Mouse (Mus musculus) midbrain, embryonic 15.5 days (tissue): ENCODE data around the gene Jmjd1c. TPM values are rescaled to one million over a fixed set of nuclear protein-coding genes. Genes with fewer than 3 reads are reported as not detected.

Source experiments
- ATAC-seq: fragments of 200-750 bp; cut with Nextera tagmentation; replicated peaks from 2 replicates; pipeline ENCODE4 v1.8.0; 2017; ENCODE audit warnings: moderate TSS enrichment
- H3K27ac ChIP-seq: fragments of 300-500 bp; sonication (generic); 2 replicates; pipeline ENCODE4 v1.5.1; 2015; ENCODE audit warnings: mild to moderate bottlenecking, inconsistent platforms
- H3K27me3 ChIP-seq: fragments of 300-500 bp; sonication (generic); replicated peaks from 2 replicates; pipeline ENCODE4 v1.6.1; 2015; ENCODE audit warnings: inconsistent platforms
- H3K36me3 ChIP-seq: fragments of 300-500 bp; sonication (generic); replicated peaks from 2 replicates; pipeline ENCODE4 v1.6.1; 2015; ENCODE audit warnings: inconsistent platforms
- H3K4me1 ChIP-seq: fragments of 300-500 bp; sonication (generic); 2 replicates; pipeline ENCODE4 v1.6.1; 2015; ENCODE audit warnings: inconsistent platforms
- H3K4me2 ChIP-seq: fragments of 300-500 bp; sonication (generic); 2 replicates; pipeline ENCODE4 v1.6.1; 2015; ENCODE audit warnings: inconsistent platforms, mild to moderate bottlenecking, moderate library complexity
- H3K4me3 ChIP-seq: fragments of 300-500 bp; sonication (generic); 2 replicates; pipeline ENCODE4 v1.5.1; 2015; ENCODE audit warnings: mild to moderate bottlenecking, inconsistent platforms
- H3K9ac ChIP-seq: fragments of 300-500 bp; sonication (generic); 2 replicates; pipeline ENCODE4 v1.6.1; 2015; ENCODE audit warnings: mild to moderate bottlenecking, inconsistent platforms
- H3K9me3 ChIP-seq: fragments of 300-500 bp; sonication (generic); 2 replicates; pipeline ENCODE4 v1.6.1; 2016; ENCODE audit warnings: inconsistent platforms
- WGBS: fragments of 180-500 bp; shearing (Covaris S2); methylation state at CpG from one replicate; pipeline ENCODE4 v1.1.7; 2015; ENCODE audit warnings: mixed read lengths; 5-methylcytosine and 5-hydroxymethylcytosine counted together
- polyA plus RNA-seq: library from polyadenylated mRNA; unstranded; fragments of >200 nt; fragmentation: Nextera tagmentation; extraction: Ambion mirVana; gene quantifications from 2 replicates; pipeline ENCODE4 v1.2.1, GENCODE M21; 2015

Jmjd1c gene
- polyA plus RNA-seq, 1 experiment from 2014 or later = 53.8 TPM

DNA sequence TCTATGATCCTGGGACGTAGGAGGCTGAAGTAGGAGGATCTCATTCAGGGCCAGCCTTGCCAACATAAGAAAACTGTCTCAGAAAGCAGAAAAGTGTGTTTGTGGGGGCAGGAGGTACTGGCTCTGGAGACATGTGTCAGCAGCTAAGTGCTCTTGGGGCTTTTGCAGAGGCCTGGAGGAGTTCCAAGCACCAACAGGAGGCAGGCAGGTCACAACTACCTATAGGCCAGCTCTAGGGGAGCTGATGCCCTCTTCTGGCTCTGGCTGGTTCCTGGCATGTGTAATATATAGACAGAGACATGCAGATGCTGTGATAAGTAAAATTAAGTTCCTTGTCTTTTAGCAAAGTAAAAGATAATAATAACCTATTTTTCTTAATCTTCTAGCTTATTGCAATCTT lies 94.3 kb downstream of the Jmjd1c start:
- no peaks in the 10 kb centered on the region for H3K9me3 ChIP-seq
- no peaks in the 10 kb centered on the region for H3K36me3 ChIP-seq
- no peak overlapping the region for H3K4me3 ChIP-seq
- H3K9ac ChIP-seq = no peak overlapping the region
- no peaks in the 10 kb centered on the region for H3K27me3 ChIP-seq
- no peak overlapping the region for H3K27ac ChIP-seq
- WGBS = 89% methylated on average over 1 of the region's 1 CpGs
- H3K4me1 ChIP-seq = peaks cover 16% of the 10 kb centered on the region
- no peak overlapping the region for H3K4me2 ChIP-seq
- ATAC-seq = no peak

DNA sequence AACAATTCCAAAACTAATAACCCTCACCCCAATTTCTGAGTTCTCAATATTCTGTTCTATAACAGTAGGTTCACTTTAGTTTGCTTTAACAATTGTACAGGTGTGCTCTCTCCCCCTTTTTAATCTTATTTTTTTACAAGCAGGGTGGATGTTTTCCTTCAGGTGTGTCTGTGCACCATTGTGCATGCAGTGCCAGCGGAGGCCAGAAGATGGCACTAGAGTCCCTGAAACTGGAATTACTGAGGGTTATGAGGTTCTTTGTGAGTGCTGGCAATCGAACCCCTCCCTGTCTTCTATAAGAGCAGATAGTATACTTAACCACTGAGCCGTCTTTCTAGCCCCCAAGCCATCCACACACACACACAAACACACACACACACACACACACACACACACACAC lies 96.4 kb downstream of the Jmjd1c start:
- WGBS = 99% methylated on average over 3 of the region's 3 CpGs
- Histone ChIP-seq H3K36me3 (no peaks in the 10 kb centered on the region), H3K27ac (no peak overlapping the region), H3K9me3 (no peaks in the 10 kb centered on the region), H3K4me1 (peaks cover 10% of the 10 kb centered on the region), H3K9ac (no peak overlapping the region), H3K4me3 (no peak overlapping the region), H3K4me2 (no peak overlapping the region), H3K27me3 (no peaks in the 10 kb centered on the region)
- ATAC-seq = no peak

DNA sequence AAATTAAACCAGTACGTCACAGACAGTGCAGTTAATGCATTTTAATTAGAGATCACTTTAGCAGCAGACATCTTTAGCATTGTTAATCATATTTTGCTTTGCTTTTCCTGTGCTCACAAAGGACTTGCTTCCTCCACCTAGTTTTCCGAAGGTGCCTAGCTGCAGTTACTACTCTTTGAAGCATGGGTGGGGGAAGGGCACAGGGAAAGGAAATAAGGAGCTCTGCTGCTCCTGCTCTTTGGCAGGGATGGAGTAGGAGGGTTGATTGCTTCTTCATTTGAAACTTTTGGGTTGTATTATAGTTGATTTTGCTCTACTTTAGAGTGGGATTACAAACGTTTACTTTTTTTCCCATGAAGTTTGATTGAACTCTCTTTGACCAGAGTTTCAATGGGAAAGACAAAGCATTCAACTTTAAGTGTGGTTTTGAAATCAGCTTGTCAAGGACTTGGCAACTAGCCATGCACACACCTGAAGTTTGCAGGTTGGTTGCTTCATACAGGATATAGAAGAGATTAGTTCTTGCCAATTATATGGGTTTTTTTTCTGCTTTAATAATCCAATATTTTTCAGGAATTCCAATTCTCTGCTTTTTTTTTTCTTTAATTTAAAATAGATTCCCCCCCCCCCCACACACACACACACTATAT lies 97.2 kb downstream of the Jmjd1c start:
- Histone ChIP-seq H3K4me2 (no peak overlapping the region), H3K4me1 (peaks cover 4% of the 10 kb centered on the region), H3K36me3 (no peaks in the 10 kb centered on the region), H3K27ac (no peak overlapping the region), H3K9me3 (no peaks in the 10 kb centered on the region), H3K9ac (no peak overlapping the region), H3K4me3 (no peak overlapping the region), H3K27me3 (no peaks in the 10 kb centered on the region)
- WGBS = 52% methylated on average over 3 of the region's 3 CpGs
- no peak for ATAC-seq

DNA sequence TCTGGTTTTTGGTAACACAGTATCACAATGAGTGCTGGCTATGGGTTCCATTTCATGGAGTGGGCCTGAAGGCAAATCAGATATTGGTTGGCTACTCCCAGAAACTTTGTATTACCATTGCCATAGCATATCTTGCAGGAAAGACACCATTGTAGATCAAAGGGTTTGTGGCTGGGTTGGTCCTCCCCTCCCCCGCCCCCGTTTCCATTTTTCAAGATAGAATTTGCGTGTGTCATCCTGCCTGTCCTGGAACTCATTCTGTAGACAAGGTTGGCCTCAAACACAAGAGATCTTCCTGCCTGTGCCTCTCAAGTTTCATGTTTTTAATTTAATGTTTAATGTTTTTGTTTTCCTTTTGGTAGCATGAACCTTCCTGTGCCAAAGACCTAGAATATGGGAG lies 98.1 kb downstream of the Jmjd1c start:
- no peak for ATAC-seq

DNA sequence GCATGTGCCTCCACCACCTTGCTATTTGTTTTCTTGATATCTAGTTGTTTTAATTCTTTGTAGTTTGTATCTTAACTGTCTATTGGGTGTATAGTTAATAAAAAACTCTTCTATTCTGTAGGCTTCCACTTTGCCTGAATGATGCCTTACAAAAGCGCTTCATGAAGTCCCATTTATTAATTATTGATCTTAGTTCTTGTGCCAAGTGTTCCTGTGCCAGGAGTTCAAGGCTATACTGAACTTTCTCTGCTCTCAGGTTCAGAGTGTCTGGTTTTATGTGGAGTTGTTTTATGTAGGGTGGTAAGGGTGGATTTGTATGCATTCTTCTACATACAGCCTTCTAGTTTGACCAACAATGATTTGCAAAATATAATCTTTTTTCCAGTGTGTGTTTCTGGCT lies 99.7 kb downstream of the Jmjd1c start:
- H3K27ac ChIP-seq = no peak overlapping the region
- 95% methylated on average over 1 of the region's 1 CpGs for WGBS
- peaks cover under 1% of the 10 kb centered on the region; the same call in 1 of the 2 replicates for H3K4me1 ChIP-seq
- H3K4me2 ChIP-seq = no peak overlapping the region
- no peaks in the 10 kb centered on the region for H3K27me3 ChIP-seq
- no peak for ATAC-seq
- H3K4me3 ChIP-seq = no peak overlapping the region
- H3K36me3 ChIP-seq = no peaks in the 10 kb centered on the region
- H3K9ac ChIP-seq = no peak overlapping the region
- no peaks in the 10 kb centered on the region for H3K9me3 ChIP-seq

More for the DNA sequence above, 98.1 kb downstream of the Jmjd1c start:
- no peaks in the 10 kb centered on the region for H3K9me3 ChIP-seq
- H3K27me3 ChIP-seq = no peaks in the 10 kb centered on the region
- H3K4me1 ChIP-seq = peaks cover 3% of the 10 kb centered on the region
- H3K9ac ChIP-seq = no peak overlapping the region
- 93% methylated on average over 3 of the region's 3 CpGs for WGBS
- H3K4me2 ChIP-seq = no peak overlapping the region
- no peaks in the 10 kb centered on the region for H3K36me3 ChIP-seq
- H3K4me3 ChIP-seq = no peak overlapping the region
- no peak overlapping the region for H3K27ac ChIP-seq

DNA sequence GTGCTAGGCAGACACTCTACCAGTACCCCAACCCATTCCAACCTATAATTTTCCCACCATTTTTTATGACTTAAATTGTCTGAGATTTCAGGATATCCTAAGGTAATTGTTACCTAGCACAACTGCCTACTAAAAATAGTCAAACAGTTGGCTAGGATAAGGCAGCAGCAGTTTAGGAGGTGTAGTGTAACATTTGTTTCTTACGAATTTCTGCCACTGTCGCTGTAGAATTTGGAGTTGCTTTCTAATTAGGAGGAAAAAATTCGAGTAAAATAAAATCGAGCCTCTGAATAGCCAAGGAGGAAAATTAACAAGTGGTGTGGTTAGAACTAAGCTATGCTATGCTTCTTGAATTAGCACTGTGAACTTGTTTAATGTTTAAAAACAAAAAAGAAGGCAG lies 101.3 kb downstream of the Jmjd1c start:
- ATAC-seq = no peak
- Histone ChIP-seq H3K27ac (no peak overlapping the region), H3K4me1 (peaks cover 6% of the 10 kb centered on the region; the same call in 1 of the 2 replicates), H3K4me3 (no peak overlapping the region), H3K4me2 (no peak overlapping the region), H3K9me3 (no peaks in the 10 kb centered on the region), H3K27me3 (no peaks in the 10 kb centered on the region), H3K36me3 (no peaks in the 10 kb centered on the region), H3K9ac (no peak overlapping the region)
- WGBS = 86% methylated on average over 4 of the region's 4 CpGs

DNA sequence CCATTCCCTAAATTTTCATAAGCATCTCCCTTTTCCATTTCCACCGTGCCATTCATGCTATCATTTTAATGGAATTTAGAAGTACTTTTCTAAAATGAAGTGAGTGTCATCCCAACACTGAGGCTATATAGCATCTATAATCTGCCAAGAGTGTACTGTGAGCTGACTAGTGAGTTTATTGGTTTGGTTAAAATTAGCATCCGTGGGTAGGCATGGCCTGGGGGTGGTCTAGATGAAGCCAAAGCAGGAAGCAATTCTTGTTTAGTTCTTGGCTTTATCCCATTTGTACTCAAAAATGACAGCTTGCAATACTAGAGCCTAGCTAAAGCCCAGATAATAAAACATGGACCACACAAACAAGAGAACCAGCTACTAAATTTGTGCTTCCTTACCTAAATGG lies 101.9 kb downstream of the Jmjd1c start:
- no peak overlapping the region for H3K27ac ChIP-seq
- no peaks in the 10 kb centered on the region for H3K27me3 ChIP-seq
- H3K4me2 ChIP-seq = no peak overlapping the region
- no peaks in the 10 kb centered on the region for H3K9me3 ChIP-seq
- H3K4me1 ChIP-seq = peaks cover 6% of the 10 kb centered on the region; the same call in 1 of the 2 replicates
- no peak for ATAC-seq
- no peak overlapping the region for H3K9ac ChIP-seq
- H3K4me3 ChIP-seq = no peak overlapping the region
- WGBS = 71% methylated on average over 2 of the region's 2 CpGs
- no peaks in the 10 kb centered on the region for H3K36me3 ChIP-seq

DNA sequence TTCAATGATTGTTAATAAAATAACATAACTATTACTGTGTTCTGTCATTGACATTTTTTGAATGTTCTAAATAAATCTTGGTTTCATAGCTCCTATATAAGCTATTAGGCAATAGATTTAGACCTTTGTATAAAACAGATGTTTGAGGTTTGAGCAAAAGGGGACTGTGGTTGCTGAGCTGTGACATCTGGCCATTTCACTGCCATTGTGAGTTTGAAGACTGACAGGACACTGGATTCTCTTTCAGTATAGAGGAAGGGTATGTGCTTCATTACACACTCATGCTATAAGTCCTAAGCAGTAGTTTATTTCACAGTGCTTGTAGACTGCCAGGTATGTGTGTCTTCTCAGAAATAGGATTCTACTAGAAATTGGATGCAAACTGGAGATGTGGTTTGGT lies 105.8 kb downstream of the Jmjd1c start:
- no peak for ATAC-seq

DNA sequence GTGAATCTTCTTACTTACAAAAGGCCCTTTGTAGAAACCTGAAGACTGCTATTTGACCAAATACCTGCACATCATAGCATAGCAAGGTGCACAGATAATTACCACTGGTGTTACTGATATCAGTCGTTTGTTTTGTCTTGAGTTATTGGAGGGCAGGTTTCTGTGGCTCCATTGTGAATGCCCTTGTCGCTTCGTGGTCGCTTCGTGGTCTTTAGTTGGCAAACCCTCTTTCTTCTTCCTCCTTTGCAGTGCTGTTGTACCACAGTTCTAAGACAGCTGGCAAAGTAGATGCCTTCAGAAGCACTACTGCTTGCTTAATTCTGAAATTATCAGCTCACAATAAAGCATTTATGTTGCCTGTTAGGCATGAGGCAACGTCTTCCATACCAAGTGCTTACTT lies 106.5 kb downstream of the Jmjd1c start:
- ATAC-seq = no peak
- WGBS = 92% methylated on average over 6 of the region's 6 CpGs
- no peak overlapping the region for H3K4me2 ChIP-seq
- peaks cover 6% of the 10 kb centered on the region; the same call in 1 of the 2 replicates for H3K4me1 ChIP-seq
- H3K36me3 ChIP-seq = no peaks in the 10 kb centered on the region
- no peak overlapping the region for H3K27ac ChIP-seq
- no peaks in the 10 kb centered on the region for H3K9me3 ChIP-seq
- no peaks in the 10 kb centered on the region for H3K27me3 ChIP-seq
- H3K9ac ChIP-seq = no peak overlapping the region
- no peak overlapping the region for H3K4me3 ChIP-seq

More for the DNA sequence above, 105.8 kb downstream of the Jmjd1c start:
- Histone ChIP-seq H3K36me3 (no peaks in the 10 kb centered on the region), H3K27me3 (no peaks in the 10 kb centered on the region), H3K9ac (no peak overlapping the region), H3K4me3 (no peak overlapping the region), H3K4me1 (peaks cover 6% of the 10 kb centered on the region; the same call in 1 of the 2 replicates), H3K9me3 (no peaks in the 10 kb centered on the region), H3K27ac (no peak overlapping the region), H3K4me2 (no peak overlapping the region)

DNA sequence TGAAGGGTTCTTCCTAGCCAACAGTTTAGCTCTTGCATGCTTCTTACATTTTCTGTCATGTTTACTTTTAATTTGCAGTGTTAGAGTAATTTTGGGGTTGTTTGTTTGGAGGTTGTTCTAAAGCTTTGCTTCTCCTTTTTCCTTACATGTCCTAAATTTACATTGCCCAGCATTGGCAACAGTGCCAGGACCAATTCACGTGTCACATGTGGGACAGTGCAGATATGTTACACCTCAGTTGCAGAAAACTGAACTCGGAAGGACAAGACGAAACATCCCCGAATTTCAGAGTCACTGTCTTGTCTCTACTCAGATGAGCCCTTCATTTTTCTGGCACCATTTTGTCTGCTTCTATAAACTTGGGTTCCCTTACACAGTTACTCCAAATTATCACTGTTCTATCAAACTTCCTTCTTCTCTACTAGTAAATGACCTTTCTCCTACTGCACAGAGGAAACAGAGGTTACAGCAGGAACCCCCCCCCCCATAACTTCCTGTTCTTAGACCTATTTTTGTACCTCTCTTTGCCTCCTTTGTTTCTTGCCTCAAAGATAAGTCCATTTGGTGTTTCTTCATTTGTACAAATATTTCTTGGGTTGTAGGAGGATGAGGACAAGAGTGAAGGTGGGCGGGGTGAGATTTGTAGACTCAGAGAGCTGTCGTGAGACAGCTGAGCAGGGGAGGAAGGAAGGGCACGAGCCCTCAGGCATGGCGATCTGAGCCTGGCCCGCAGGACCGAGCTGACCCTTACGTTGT lies 108.9 kb downstream of the Jmjd1c start:
- Histone ChIP-seq H3K36me3 (no peaks in the 10 kb centered on the region), H3K9me3 (no peaks in the 10 kb centered on the region), H3K27ac (no peak overlapping the region), H3K9ac (no peak overlapping the region), H3K4me1 (peaks cover 6% of the 10 kb centered on the region; the same call in 1 of the 2 replicates), H3K4me2 (no peak overlapping the region), H3K4me3 (no peak overlapping the region), H3K27me3 (no peaks in the 10 kb centered on the region)
- 91% methylated on average over 11 of the region's 11 CpGs for WGBS
- no peak for ATAC-seq

DNA sequence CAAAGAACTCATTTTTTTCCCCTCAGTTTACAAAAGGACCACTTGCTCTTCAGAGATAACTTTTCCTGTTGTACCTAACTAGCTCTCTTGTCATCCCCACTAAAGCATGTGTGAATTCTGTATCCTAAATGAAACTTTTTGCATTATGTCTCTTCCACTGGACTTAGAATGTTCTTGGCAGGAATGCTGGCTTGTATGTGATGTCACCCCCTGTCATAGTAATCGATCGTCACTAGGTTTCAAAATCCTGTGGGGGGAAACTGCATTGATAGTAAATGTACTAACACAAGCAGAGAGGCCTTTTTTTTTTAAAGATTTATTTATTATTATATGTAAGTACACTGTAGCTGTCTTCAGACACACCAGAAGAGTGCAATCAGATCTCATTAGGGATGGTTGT lies 112.0 kb downstream of the Jmjd1c start:
- no peak for ATAC-seq
- Histone ChIP-seq H3K4me1 (no peaks in the 10 kb centered on the region), H3K27ac (no peak overlapping the region), H3K9ac (no peak overlapping the region), H3K27me3 (no peaks in the 10 kb centered on the region), H3K9me3 (no peaks in the 10 kb centered on the region), H3K4me3 (no peak overlapping the region), H3K4me2 (no peak overlapping the region), H3K36me3 (no peaks in the 10 kb centered on the region)
- 77% methylated on average over 2 of the region's 2 CpGs for WGBS

DNA sequence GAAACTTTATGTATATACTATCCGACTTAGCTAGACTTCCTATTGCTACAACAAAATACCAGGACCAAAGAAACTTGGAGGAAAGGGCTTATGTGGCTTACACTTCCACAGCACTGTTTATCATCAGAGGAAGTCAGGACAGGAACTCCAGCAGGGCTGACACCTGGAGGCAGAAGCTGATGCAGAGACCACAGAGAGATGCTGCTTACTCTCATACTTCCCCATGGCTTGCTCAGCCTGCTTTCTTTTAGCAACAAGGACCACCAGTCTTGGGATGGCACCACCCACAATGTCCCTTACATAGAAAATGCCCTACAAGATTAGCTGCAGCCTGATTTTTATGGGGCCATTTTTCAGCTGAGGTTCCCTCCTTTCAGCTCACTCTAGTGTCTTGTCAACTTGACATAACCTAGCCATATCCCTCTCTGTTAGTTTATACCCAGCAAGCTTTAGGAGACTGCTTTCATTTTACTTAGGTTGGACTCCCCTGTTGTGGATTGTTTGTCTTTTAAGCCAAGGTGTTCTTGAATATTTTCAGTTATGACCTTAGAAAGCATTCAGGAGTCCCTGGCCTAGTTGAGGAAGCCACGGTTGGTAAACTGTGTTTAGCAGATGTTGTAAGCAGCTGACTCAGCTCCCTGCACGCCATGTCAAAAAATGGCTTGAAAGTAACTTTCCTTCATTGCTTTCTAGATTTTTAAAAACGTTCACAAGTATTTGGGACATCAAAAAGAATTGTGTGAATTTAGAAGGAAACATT lies 114.2 kb downstream of the Jmjd1c start:
- Histone ChIP-seq H3K9ac (no peak overlapping the region), H3K36me3 (no peaks in the 10 kb centered on the region), H3K4me1 (peaks cover 11% of the 10 kb centered on the region), H3K27me3 (no peaks in the 10 kb centered on the region), H3K4me3 (no peak overlapping the region), H3K9me3 (no peaks in the 10 kb centered on the region), H3K4me2 (no peak overlapping the region), H3K27ac (no peak overlapping the region)
- no peak for ATAC-seq
- 83% methylated on average over 4 of the region's 4 CpGs for WGBS
